Mouse (Mus musculus) forebrain, embryonic 11.5 days (tissue): Measurements from ENCODE around the gene Cdc42bpa. TPM values are rescaled to one million over a fixed set of nuclear protein-coding genes. Genes with fewer than 3 reads are reported as not detected.
A peak's percentile ranks its signal among the peaks of the same experiment; 100 is the strongest.

Experiments
- ATAC-seq: fragments of 200-750 bp; cut with Nextera tagmentation; replicated peaks from 2 replicates; pipeline ENCODE4 v1.8.0; 2017; ENCODE audit warnings: moderate TSS enrichment; ENCODE audit not compliant: low FRiP score
- DNase-seq: peaks from one replicate; pipeline ENCODE4 v3.0.0-alpha.2; 2017; ENCODE audit warnings: low spot score
- H3K27ac ChIP-seq: fragments of 300-500 bp; sonication (generic); 2 replicates; pipeline ENCODE4 v1.5.1; 2014; ENCODE audit warnings: low read depth, low read length
- H3K27me3 ChIP-seq: fragments of 300-500 bp; sonication (generic); 2 replicates; pipeline ENCODE4 v1.6.1; 2014; ENCODE audit warnings: mild to moderate bottlenecking, low read length, mixed read lengths; ENCODE audit not compliant: control insufficient read depth, insufficient read depth
- H3K36me3 ChIP-seq: fragments of 300-500 bp; sonication (generic); 2 replicates; pipeline ENCODE4 v1.6.1; 2014; ENCODE audit warnings: mild to moderate bottlenecking, low read length, moderate library complexity, mixed read lengths; ENCODE audit not compliant: control insufficient read depth, insufficient read depth
- H3K4me1 ChIP-seq: fragments of 300-500 bp; sonication (generic); replicated peaks from 2 replicates; pipeline ENCODE4 v1.6.1; 2014; ENCODE audit warnings: low read length, mixed read lengths; ENCODE audit not compliant: control insufficient read depth, insufficient read depth
- H3K4me2 ChIP-seq: fragments of 300-500 bp; sonication (generic); 2 replicates; pipeline ENCODE4 v1.6.1; 2014; ENCODE audit warnings: low read depth, mild to moderate bottlenecking, low read length, moderate library complexity, mixed read lengths; ENCODE audit not compliant: severe bottlenecking
- H3K4me3 ChIP-seq: fragments of 300-500 bp; sonication (generic); 2 replicates; pipeline ENCODE4 v1.5.1; 2014; ENCODE audit warnings: low read depth, low read length
- H3K9ac ChIP-seq: fragments of 300-500 bp; sonication (generic); 2 replicates; pipeline ENCODE4 v1.6.1; 2014; ENCODE audit warnings: low read length
- H3K9me3 ChIP-seq: fragments of 300-500 bp; sonication (generic); 2 replicates; pipeline ENCODE4 v1.6.1; 2016; ENCODE audit warnings: low read length, mixed read lengths; ENCODE audit not compliant: control insufficient read depth
- WGBS: fragments of 180-500 bp; shearing (Covaris S2); extraction: QIAGEN DNeasy Blood & Tissue Kit; methylation state at CpG from one replicate; pipeline ENCODE4 v1.1.7; 2014; 5-methylcytosine and 5-hydroxymethylcytosine counted together
- polyA plus RNA-seq: library from polyadenylated mRNA; unstranded; fragments of >200 nt; fragmentation: Nextera tagmentation; extraction: Ambion mirVana; gene quantifications from 2 replicates; pipeline ENCODE4 v1.2.1, GENCODE M21; 2014

Cdc42bpa gene
- polyA plus RNA-seq, 1 experiment from 2014 or later: 17.1 TPM

DNA sequence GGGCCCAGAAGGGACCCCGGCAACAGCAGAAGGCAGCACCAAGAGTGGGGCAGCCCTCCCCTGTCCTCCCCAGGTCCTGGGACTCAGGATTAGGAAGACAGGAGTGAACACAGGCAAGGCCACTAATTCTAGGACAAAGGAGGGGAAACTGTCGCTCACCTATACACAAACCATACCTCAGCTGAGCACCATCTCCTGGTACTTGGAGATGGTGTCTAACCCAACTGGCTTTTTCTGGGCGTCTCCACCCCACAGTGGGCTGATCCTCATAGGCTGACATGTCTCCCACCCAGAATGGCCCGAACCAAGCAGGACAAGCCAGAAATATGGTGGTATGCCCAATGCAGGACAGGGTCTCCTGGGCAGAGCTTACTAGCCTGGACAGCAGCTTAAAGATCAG, 212.3 kb downstream of the Cdc42bpa start:
- H3K4me1 ChIP-seq: no peaks in the 10 kb centered on the region
- ATAC-seq (no peak), DNase-seq (no peak)
- H3K27ac ChIP-seq: no peak overlapping the region
- H3K9me3 ChIP-seq: no peaks in the 10 kb centered on the region
- no peak overlapping the region for H3K4me2 ChIP-seq
- no peaks in the 10 kb centered on the region for H3K27me3 ChIP-seq
- H3K36me3 ChIP-seq: no peaks in the 10 kb centered on the region
- H3K9ac ChIP-seq: no peak overlapping the region
- 90% methylated on average over 4 of the region's 4 CpGs for WGBS
- no peak overlapping the region for H3K4me3 ChIP-seq

DNA sequence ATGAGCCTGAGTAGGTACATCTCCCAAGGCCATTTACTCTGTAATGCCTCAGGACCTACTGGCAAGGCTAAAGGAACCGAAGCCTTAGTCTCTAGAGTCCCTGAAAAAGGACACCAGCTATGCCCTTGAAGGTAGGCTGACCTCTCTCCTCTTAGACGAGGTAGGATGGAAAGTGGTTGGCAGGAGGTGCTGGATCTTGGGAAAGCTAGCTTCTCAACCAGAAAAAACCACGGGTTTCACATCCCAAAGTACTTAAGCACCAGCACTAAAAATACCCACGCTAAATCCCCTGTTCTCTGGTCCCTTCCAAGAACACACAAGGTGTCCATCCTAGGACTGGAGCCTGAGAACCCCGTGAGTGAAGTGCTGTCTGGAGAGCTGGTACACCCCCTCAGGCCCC, 212.7 kb downstream of the Cdc42bpa start:
- Histone ChIP-seq H3K9me3 (no peaks in the 10 kb centered on the region), H3K4me1 (no peaks in the 10 kb centered on the region), H3K4me3 (no peak overlapping the region), H3K27ac (no peak overlapping the region), H3K36me3 (no peaks in the 10 kb centered on the region), H3K9ac (no peak overlapping the region), H3K27me3 (no peaks in the 10 kb centered on the region), H3K4me2 (no peak overlapping the region)
- DNase-seq (no peak), ATAC-seq (no peak)
- 78% methylated on average over 5 of the region's 5 CpGs for WGBS

DNA sequence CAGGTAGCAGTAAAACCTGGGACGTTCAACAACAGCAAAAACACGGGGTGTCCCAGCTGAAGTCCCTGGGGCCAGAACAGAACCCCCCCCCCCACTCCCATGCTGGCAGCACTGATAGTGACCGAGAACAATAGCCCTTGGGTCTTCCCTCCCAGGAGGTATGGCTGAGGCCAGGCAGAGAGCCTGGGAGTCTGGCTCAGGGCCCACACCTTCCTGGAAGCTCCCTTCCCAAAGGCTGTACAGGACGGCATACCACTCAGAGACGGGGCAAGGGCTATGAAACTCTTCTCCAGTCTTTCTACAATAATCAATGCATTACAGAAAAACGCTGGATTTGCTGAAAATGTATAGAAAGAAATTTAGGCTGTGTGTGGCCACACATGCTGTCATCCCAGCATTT, 214.4 kb downstream of the Cdc42bpa start:
- Histone ChIP-seq H3K4me3 (no peak overlapping the region), H3K36me3 (no peaks in the 10 kb centered on the region), H3K27me3 (no peaks in the 10 kb centered on the region), H3K4me2 (no peak overlapping the region), H3K9ac (no peak overlapping the region), H3K27ac (no peak overlapping the region), H3K9me3 (no peaks in the 10 kb centered on the region), H3K4me1 (no peaks in the 10 kb centered on the region)
- DNase-seq: no peak
- 65% methylated on average over 6 of the region's 6 CpGs for WGBS
- no peak for ATAC-seq

DNA sequence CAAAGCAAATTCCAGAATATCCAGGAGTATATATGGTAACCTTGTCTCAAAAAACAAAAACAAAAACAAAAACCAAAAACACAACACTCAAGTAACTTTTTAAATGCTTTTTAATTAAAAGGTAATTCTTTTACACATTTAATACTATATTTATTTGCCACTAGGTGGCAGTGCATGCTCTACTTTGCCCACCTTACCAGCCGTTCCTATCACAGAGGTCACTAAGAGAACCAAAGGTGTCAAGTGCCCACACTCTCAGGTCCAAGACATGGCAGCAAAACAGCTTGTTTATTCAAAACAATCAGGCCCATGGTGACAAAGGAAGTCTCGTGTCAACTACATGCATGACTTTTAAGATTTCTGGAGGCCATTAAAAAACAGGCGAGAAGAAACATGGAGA, 214.9 kb downstream of the Cdc42bpa start:
- H3K9ac ChIP-seq: no peak overlapping the region
- no peak for DNase-seq
- ATAC-seq: 0 out of 2 replicates have a peak, but pooled peaks have one; percentile 44
- no peaks in the 10 kb centered on the region for H3K27me3 ChIP-seq
- no peaks in the 10 kb centered on the region for H3K4me1 ChIP-seq
- no peak overlapping the region for H3K4me2 ChIP-seq
- no peak overlapping the region for H3K27ac ChIP-seq
- no peaks in the 10 kb centered on the region for H3K9me3 ChIP-seq
- no peak overlapping the region for H3K4me3 ChIP-seq
- H3K36me3 ChIP-seq: no peaks in the 10 kb centered on the region
- 33% methylated on average over 3 of the region's 3 CpGs for WGBS

DNA sequence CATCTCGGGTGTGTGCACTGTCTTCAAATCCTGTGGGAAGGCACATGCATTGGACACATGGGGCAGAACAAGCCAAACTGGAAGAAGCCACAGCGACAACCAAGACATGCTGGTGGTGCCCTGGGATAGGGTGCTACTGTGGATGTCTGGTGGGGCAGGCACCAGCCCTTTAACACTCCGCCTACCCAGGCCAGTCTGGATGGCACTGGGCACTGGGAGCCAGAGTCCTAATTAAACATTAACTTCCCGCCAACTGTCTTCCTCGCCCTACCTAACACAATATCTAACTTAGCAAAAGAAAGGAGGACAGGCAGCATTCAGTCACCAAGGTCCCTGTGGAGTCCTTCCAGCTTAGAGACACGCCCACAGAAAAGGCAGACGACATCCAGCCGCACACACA, 215.4 kb downstream of the Cdc42bpa start:
- no peak overlapping the region for H3K4me2 ChIP-seq
- no peak for ATAC-seq
- 63% methylated on average over 8 of the region's 8 CpGs for WGBS

DNA sequence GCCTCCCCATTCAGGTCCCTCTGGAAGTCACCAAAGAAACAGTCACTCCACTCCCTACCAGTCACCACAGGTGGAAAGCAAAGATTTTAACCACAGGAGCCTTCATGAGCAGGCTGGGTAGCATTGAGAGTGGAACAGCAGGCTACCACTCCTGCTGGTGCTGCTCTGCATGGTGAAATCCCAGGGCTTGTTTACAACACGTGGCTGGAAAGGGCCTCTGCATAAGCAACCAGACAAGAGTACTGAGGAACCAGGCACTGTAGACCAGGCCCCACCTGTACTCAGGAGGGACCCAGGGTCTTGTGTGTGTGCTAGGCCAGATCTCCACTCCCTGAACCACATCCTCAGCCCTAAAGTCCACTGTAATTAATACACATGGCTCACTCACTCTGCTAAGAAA, 216.5 kb downstream of the Cdc42bpa start:
- DNase-seq (no peak), ATAC-seq (no peak)
- Histone ChIP-seq H3K9ac (no peak overlapping the region), H3K9me3 (no peaks in the 10 kb centered on the region), H3K36me3 (no peaks in the 10 kb centered on the region), H3K4me3 (no peak overlapping the region), H3K4me2 (no peak overlapping the region), H3K4me1 (no peaks in the 10 kb centered on the region), H3K27ac (no peak overlapping the region), H3K27me3 (no peaks in the 10 kb centered on the region)
- WGBS: 12% methylated on average over 1 of the region's 1 CpGs

More for the DNA sequence above, 215.4 kb downstream of the Cdc42bpa start:
- H3K36me3 ChIP-seq: no peaks in the 10 kb centered on the region
- no peaks in the 10 kb centered on the region for H3K9me3 ChIP-seq
- no peak for DNase-seq
- H3K27ac ChIP-seq: no peak overlapping the region
- H3K4me1 ChIP-seq: no peaks in the 10 kb centered on the region
- H3K27me3 ChIP-seq: no peaks in the 10 kb centered on the region
- H3K4me3 ChIP-seq: no peak overlapping the region
- no peak overlapping the region for H3K9ac ChIP-seq

DNA sequence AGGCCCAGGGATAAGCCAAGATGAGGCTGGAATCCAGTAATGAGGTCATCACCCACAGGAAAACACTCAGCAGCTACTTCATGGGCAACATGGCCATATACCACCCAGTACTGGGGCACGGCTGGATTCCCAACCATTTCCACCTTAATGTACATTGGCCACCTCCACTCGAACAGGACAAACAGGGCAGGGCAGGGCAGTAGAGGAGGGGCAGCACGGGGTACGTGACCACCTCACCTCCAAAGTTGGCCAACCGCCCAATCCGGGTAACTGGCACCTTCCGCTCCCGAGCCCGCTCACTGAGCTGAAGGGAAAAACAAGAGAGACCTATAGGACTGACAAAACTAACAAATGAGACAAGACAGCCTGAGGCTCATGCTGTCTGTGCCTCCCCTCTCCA, 218.1 kb downstream of the Cdc42bpa start:
- Histone ChIP-seq H3K4me3 (no peak overlapping the region), H3K9me3 (no peaks in the 10 kb centered on the region), H3K4me2 (no peak overlapping the region), H3K27me3 (no peaks in the 10 kb centered on the region), H3K27ac (no peak overlapping the region), H3K9ac (no peak overlapping the region), H3K36me3 (no peaks in the 10 kb centered on the region), H3K4me1 (no peaks in the 10 kb centered on the region)
- 94% methylated on average over 9 of the region's 9 CpGs for WGBS
- no peak for DNase-seq
- no peak for ATAC-seq

DNA sequence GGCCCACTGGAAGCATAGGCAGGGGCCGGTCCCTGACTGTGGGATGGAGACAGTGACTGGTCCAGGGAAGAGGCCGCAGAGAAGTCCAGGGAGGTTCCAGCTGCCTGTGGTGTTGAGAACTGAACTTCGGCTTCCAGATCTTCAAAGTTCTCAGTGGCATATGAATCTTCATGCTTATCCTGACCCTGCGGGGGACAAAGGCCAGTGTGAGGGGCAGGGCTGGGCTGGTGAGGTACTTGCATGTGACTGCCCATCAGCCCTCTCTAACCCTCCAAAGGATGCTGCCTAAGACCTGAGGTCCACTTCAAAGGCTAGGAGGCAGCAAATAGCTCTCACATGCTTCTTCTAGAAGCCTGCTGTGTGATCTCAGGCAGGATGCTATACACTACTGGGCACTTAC, 218.8 kb downstream of the Cdc42bpa start:
- no peaks in the 10 kb centered on the region for H3K36me3 ChIP-seq
- no peaks in the 10 kb centered on the region for H3K27me3 ChIP-seq
- H3K27ac ChIP-seq: no peak overlapping the region
- 84% methylated on average over 4 of the region's 4 CpGs for WGBS
- ATAC-seq (no peak), DNase-seq (no peak)
- H3K4me2 ChIP-seq: no peak overlapping the region
- no peaks in the 10 kb centered on the region for H3K9me3 ChIP-seq
- no peak overlapping the region for H3K4me3 ChIP-seq
- no peaks in the 10 kb centered on the region for H3K4me1 ChIP-seq
- H3K9ac ChIP-seq: no peak overlapping the region

DNA sequence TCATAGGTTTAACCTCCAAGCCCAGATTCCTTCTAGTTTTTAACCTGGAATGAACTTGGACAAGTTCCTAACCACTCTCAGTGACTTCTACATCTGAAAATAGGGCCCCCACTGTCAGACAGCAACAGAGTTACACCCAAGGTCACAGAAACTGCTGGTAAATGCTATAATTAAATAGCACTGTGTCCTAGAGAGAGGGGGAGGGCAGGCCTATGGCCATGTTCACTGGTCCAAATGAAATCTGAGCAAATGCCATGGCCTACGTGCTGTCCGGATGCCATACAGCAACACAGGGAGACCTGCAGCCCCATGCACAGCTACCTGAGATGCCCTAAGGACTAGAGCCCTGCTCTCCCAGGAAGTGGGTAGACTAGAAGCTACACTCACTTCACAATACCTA, 219.6 kb downstream of the Cdc42bpa start:
- H3K36me3 ChIP-seq: no peaks in the 10 kb centered on the region
- no peak overlapping the region for H3K27ac ChIP-seq
- no peak overlapping the region for H3K4me2 ChIP-seq
- H3K9ac ChIP-seq: no peak overlapping the region
- no peaks in the 10 kb centered on the region for H3K4me1 ChIP-seq
- H3K4me3 ChIP-seq: no peak overlapping the region
- H3K9me3 ChIP-seq: no peaks in the 10 kb centered on the region
- no peak for DNase-seq
- no peak for ATAC-seq
- 79% methylated on average over 2 of the region's 2 CpGs for WGBS
- no peaks in the 10 kb centered on the region for H3K27me3 ChIP-seq
